Mouse (Mus musculus): Measurements from ENCODE around the gene Snw1. TPM values are rescaled to one million over a fixed set of nuclear protein-coding genes. Genes with fewer than 3 reads are reported as not detected.
"Not testable (repeated sequence)": the region's sequence is repeated elsewhere in the genome, so short reads cannot be mapped to it uniquely, and the experiment has no call there.

Gene Snw1
- 100 to 1,000 TPM; 245 TPM for polyA plus RNA-seq (2017; shearing (Covaris generic))

DNA sequence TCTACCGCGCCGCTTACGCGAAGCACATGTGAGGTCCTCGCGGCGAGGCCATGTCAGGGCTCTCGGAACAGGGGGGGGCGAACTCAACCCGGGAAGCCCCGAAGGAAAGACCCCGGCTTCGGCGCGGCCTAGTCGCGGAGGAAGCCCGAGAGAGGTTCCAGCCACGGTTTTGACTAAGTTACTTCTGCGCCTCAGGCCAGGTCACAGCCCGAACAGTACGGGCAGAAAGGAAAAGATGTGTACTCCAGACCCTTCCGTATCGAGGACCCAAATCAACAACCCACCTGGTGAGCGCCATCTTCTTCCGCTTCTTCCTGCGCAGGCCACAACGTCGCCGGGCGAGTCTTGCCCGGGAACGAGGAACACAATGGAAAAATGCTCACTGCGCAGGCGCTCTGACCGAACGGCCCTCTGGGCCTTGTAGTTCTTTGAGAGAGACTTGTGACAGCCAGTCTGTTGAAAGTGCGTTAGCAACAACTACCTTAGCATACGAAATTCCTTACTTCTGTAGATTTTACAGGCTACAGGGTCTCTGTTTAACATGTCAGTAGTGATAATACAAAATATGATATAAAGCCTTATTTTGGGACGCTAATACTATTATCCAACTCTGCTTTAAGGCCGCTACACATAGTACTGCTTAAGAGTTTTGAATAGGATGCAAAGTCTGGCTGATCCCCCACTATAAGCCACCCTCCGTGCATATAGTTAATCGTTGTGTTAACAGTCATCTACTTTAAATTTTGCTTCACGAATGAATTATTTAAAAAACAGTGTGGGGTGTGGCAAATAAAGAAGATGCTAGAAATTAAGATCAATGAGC is at the start of gene Snw1:
Gene Snw1 (minus strand): TSS at position 311 of the 823 bp plus-strand sequence.
- peak; percentile 95 for ATAC-seq

DNA sequence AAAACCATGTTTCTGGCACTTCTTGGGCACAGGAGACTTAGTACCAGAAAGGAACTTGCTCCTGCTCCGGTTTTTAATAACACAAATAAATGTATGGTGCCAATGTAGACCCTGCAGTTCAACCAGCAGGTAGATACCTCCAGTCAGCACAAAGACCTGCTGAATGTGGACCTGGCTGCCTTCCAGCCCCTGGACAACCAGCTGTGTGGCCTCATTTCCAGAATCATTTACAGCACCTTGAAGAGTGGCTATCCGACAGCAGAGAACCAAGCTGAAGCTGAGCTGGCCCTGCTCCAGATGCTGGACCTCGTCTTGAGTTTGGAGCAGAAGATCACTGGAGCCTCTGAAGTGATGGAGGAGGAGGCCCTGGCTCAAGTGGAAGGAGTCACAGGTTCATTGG is 47.5 kb upstream of the Snw1 start:
- not testable (repeated sequence) for ATAC-seq

DNA sequence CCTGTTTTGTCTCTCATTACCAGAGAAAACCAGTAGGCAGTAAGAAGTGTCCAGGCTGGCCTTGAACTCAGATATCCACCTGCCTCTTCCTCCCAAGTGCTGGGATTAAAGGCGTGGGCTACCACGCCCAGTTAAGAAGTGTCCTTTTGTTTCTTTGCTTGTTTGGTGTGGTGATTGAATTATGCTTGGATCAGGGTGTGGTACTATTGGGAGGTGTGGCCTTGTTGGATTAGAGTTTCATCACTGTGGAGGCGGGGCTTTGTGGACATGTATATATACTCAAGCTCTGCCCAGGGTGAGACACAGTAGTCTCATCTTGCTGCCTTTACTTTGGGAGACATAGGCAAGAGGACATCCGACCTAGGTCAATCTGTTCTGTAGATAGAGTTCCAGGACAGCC is 41.9 kb upstream of the Snw1 start, which contains the start of gene Gm8300:
Gene Gm8300 (plus strand): TSS at position 301 of the 400 bp plus-strand sequence.
- not testable (repeated sequence) for ATAC-seq

DNA sequence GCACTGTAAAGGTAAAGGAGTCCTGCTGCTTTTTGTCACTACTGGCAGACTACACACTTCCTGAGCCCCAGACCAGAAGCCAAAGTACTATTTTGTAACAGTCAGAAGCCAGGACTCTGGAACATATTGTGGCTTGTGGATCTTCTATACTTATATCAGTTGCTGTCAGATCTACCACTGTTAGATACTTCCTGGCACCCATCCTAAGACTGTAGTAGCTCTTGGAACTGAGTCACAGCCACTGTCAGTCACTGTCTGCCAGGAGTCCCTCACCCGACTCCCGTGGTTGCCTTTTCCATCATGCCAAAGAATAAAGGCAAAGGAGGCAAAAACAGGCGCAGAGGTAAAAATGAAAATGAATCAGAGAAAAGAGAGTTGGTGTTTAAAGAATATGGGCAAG is 22.3 kb upstream of the Snw1 start, which contains the start of gene Gm5788:
Gene Gm5788 (plus strand): TSS at position 301 of the 400 bp plus-strand sequence.
- not testable (repeated sequence) for ATAC-seq

DNA sequence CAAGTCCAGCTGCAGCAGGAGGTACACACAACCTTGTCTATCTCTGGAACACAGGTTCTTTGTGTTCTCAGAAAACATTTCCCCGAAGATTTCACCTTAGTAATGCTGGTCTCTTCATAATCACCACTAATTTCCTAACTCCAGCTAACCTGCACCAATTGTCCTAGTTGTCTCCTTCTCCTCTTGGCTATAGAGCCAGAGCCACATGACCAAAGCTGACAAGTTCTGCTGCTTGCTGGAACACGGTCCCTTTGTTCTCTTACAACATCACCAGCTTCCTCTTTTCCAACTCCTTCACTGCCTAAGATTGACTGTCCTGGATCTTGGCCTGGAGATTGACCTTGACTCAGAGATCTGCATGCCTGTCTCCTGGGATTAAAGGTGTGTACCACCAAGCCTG is 16.6 kb upstream of the Snw1 start:
- ATAC-seq, result not testable (repeated sequence)

DNA sequence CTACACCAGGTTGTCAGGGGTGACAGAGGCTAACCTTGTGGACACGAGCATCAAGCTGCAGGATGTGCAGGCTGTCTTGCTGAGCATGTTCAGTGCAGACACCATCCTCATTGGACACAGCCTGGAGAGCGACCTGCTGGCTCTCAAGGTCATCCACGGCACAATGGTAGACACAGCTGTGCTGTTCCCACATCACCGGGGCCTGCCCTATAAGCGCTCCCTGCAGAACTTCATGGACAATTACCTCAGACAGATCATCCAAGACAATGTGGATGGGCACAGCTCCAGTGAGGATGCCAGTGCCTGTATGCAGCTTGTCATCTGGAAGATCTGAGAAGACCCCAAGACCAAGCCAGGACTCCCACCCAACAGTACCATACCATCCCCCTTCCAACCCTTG is 10.4 kb upstream of the Snw1 start:
- ATAC-seq, result not testable (repeated sequence)

DNA sequence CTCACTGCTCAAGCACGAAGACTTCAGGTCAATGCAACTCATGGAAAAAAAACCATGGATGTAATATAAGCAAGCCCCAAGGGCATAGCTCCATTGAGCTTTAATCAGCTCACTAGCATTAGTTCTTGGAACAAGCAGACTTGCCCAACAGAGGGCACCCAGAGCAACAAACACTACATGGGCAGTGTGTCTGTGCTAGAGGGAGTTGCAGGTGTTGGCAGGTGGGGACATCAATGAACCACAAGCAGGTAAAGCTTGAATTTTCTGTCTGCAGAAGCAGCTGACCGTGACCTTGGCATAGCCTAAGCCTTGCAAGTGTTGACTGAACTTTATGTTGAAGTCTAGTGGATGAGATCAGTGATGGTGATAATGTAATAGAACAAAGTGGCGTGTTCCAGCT is 2.7 kb upstream of the Snw1 start:
- no peak for ATAC-seq

DNA sequence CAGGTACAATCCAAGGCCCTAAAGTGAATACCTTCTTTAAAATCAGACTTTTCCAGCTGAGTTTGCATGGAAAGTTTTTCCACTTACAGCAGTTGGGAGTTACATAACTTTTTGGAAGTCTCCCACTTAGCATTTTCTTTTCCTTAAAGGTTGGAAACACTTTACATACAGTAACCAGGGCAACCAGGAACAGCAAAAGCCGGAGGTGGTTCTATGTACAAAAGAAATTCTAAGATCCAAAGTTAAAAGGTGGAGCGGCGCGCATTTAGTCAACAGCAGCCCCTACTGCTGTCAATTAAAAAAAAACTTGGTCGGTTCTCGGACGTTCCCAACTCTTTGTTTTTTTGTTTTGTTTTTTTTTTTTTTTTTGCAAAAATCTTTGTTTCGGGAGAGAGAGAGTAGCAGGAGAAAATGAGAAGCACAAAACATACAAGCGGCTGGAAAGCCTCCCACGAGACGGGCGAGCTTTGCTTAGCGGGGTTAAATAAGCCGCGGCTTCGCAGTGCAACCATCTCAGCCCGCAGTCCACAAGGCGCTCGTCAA is 582 bp downstream of the Snw1 start:
- ATAC-seq, result no peak

DNA sequence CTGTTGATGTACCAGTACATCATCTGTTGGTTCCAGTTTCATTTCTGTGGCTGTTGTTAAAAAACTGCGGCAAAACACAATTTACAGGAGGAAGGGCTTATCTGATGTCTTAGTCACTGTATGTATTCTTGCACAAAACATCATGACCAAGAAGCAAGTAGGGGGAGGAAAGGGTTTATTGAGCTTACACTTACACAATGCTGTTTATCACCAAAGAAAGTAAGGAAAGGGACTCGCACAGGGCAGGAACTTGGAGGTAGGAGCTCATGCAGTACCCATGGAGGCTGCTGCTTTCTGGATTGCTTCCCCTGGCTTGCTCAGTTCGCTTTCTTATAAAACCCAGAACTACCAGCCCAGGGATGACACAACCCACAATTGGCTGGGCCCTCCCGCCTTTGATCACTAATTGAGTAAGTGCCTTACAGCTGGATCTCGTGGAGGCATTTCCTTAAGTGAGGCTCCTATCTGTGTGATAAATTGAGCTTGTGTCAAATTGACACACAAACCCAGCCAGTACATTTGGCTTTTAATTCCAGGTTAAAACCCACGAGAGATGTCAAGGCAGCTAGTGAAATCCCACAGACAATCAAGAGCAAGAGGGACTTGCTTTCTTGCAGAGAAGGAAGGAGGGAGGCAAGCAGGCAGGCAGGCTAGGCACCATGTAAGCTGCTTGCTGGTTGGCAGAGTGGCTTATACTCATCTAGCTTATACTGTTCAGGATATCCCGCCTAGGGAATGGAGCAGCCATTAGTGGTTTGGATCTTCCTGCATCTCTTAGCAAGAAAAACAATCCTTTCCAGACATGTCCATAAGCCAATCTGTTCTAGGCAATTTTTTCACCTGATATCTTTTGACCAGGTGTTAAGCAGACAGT is 1.6 kb downstream of the Snw1 start:
- peak; percentile 29 for ATAC-seq

DNA sequence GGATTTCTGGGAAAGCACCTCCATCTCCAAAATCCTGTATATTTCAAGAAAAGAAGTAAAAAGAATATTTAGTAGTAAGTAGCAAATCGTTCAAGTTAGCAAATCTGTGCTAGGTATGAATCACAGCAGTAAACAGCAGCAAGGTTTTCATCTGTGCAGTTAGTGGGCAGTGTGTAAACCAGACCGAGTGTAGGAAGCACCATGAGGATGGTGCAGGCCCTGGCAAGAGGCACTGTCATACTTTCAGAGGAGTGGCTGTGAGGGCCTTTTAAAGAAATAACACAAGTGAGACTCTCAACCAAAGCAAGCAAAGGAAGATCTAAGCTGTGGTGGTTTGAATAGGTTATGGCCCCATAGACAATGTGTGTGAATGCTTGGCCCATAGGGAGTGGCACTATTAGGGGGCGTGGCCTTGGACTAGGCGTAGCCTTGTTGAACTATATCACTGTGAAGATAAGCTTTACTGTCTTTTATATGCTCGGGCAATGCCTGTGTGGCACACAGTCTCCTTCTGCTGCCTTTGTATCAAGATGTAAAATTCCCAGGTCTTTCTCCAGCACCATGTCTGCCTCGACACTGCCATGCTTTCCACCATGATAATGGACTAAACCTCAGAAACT is 7.3 kb downstream of the Snw1 start:
- ATAC-seq, result no peak

DNA sequence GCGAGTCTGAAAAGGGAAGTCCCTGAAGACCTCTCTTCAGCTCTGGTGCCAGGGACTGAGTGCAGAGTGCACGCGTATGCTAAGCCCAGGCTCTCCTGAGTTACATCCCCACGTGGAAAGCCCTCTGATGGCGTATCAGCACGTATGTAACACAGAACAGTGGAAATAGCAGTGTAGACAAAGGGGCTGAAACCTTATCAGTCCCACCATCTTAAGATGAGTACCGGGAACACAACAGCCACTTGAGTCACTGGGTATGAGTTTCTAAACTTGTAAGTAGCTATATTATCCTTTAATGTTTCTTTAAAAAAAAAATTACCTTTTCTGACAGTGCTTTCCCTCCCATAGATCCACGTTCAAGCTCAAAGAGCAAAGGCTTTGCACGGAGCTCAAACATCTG is 22.6 kb downstream of the Snw1 start:
- no peak for ATAC-seq

DNA sequence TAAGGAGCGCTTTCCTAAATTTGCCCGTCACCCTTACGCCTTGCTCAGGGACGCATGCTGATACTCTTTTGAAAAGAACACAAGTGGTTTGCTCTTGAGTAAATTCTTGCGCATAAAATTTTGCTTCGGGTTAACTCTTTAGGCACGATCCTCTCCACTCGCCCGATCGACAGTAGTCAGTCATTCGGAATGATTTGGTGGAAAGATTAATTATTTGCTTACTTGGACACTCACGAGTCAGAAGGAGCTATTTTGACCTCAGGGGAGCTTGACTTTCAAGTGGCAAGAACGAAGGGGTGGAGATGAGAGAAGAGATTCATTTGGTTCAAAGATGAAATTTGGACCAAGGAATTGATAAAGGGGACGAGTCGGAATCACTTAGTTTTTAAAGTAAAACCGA is 27.9 kb downstream of the Snw1 start:
- ATAC-seq, result no peak

DNA sequence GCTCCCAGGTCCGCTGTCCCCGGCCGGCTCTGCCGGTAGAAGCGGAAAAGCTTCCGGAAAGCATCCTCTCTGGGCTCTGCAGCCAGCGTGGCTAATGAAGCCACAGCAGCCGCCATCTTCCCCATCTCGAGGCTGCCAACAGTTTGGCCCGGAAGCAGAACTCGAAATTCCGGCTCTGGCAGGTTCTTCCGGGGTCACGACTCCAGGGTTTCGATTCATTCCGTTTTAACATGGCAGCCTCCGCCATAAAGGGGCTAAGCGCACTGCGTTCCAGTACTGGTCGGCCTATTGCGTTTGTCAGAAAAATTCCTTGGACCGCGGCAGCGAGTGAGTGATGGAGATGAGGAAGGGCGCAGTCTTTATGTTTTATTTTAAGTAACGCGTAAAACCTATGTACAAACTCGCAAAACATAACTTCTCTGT is 28.4 kb downstream of the Snw1 start, which contains the start of the genes Slirp and Alkbh1:
Gene Slirp (plus strand): TSS at position 197 of the 423 bp plus-strand sequence.
Gene Alkbh1 (minus strand): TSS at position 318 of the 423 bp plus-strand sequence.
- peak; percentile 95 for ATAC-seq

DNA sequence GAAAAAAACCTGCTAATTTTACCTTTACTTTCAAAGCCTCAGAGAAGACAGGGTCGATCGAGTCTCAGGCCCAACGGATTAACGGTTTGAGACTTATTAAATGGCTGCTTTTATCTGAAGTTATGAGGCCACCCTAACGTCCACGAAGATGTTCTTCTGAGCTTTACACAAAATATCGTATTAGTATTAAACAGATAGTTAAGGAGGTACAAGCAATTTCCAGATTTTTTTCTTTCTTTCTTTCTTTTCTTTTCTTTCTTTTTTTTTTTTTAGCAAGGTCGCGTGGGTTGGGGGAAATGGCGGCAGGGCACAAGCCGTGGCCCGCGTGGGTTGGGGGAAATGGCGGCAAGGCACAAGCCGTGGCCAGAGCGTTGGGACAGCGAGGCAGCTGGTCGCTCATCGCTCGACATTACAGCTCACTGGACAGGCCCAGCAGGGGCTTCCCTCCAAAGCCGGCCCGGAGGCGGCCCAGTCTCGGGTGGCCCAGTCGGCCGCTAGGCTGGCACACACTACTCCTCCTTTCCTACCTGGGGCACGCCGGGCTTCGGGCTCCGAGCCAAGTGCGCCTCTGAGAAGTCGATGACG is 28.9 kb downstream of the Snw1 start:
- ATAC-seq, result peak; percentile 61

DNA sequence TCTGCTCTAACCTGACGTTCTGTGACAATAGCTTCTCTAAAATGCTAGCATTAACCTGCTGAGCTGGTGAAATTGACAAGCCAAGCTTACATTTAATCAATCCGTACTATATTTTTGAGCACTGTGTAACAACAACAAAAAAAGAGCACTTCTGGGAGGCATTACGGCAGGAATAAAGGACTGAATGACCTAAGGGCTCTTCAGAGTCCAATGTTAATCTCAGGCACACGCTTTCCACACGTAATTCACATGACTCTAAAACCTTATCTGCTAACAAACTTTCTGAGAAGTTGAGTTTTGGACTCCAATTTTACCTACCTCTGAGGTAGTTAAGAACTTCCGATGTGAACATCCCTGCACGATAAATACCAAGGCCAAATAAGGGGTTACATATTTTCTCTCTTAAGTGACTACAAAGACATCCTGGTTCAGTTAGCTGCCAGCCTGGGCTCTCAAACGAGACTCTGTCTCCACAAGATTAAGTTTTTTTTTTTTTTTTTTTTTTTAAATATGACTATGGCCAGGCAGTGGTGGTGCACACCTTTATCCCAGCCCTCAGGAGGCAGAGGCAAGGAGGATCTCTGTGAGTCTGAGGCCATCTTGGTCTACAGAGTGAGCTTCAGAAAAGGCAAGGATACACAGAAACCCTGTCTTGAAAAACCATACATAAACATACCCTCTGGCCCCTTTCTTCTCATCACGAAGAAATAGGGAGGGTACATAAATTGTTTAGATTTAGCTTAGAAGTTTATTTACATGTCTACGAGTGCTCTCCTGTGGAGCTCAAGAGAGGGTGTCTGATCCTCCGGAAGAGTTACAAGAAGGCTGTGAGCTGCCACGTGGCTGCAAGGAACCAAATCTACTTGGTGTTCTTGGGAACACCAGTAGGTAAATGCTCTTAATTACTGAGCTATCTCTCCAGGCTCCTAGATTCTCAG is 29.6 kb downstream of the Snw1 start:
- ATAC-seq, result no peak

DNA sequence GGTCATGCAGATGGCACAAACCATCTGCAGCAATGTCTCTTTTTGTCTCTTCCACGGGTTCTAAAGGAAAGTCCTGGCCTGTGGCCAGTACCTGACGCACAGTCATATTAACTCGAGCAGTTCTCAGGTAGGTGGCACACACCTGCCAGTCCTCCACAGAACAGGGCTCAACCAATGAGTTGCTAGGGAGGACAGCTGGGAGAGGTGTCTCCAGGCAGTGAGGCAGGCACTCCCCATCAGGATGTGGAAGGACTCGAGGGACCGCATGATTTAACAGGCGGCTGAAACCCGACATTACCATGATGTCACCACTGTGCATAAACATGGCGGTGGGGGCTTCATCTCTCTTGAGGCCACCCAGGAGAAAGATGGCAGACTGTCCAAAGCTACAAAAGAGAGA is 43.2 kb downstream of the Snw1 start:
- ATAC-seq, result no peak

DNA sequence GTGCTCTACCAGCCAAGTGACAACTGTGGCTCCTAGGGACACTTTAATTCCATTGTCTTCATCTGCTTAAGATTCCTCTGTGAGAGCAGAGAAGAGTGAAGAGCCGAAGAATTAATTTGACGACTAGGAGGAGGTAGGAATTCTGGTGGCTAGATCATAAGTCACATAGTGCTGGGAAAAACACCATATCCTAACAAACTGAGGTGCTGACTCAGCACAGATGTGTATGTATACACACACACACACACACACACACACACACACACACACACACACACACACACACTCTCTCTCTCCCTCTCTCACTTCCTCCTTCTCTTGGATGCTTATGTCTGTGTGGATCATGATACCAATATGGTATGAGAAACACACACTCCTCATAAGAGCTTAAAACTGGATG is 43.8 kb downstream of the Snw1 start:
- ATAC-seq, result no peak

DNA sequence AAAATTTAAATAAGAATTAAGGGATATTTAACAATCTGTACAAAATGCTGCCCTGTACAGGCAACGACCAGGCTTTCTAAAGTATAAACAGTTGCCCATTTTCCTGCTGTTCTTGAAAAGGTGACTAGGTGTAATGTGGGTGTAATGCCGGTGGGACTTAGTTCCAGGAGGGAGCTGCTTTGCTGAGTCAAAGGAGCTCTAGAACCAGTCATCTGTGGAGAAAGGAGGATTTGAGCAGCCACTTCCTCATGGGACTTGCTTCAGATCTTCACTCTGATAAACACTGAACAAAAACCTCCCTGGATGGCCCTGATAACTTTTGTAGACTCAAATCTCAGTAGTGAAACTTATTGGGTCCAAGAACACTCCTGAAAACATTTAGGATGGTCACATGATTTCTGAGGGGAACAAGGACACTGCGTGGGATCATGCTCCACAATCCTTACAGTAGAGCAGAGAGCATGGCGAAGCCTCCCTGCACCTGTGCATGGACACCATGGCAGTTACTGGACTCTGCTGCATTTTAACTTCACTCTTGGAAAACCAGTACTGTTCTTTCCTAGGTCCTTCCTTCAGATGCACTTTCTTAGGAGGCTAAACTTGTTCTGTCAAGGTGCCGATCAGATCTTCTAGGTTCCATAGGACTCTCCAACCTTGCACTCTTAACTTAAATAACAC is 45.6 kb downstream of the Snw1 start:
- no peak for ATAC-seq

DNA sequence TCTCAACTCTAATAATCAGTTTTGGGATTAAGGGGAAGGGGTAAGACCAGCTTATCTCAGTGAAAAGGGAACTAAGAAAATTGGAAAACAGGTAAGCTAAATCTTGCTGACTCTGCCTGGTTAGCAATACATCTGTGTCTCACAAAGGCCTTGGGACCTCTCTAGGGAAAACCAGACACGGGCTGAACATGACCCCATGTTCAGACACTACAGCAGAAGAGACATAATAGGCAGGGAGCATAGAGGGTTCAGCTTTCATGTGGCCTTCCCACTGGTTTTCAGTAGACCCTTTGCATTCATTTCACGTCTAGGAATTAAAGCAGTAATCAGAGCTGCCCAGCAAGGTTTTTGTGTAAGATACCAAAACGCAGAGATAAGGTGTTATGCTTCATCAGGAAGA is 47.6 kb downstream of the Snw1 start:
- ATAC-seq, result no peak

DNA sequence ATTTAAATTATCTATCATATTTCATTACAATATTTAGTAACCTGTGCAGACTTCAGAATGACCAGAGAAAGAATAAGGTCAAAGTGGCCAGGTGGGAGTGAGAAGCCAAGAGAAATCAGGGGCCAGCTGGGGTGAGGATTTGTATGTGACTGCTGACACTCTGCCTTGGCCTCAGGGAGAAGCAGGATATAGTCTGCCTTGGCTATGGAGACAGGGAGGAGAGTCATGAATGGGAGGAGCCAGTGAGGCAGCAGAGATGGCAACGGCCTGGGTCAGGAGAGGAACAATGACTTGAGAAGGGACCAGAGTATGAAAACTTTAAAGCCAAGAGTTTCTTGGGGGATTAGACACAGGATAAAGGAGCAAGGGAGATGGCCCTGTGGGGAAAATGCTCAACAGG is 48.4 kb downstream of the Snw1 start:
- ATAC-seq, result no peak

Data from CD4-positive, CD25-positive, alpha-beta regulatory T cell, adult 4 months (primary cell).